Mouse (Mus musculus): ENCODE measurements at regions not wholly inside any gene's neighbourhood (a gene's known extent, or its start where the extent isn't known, plus 50 kb on each side); places are given as distances from the start of the nearest gene placed in this dataset.

DNA sequence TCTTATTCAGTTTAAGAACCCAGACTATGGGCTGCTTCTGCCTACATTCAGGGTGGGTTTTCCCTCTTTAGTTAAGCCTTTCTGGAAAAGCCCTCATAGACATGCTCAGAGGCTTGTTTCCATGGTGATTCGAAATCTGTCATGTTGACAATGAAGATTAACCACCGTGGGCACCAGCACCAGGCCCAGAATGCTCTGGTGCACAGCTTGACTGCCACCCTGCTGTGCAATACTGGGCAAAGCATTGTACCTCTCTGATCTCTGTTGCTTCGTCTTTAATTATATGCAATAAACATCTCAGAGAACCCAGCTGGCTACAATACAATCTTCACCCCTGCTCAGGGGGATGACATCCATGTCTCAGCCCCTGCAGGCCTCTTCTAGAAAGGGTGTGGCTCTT lies 96.4 kb downstream of the Chst1 start:
- H3K4me1 ChIP-seq (replicated peaks; ENCODE audit: control insufficient read depth, insufficient read depth, low read length): no peaks in the 10 kb centered on the region
- H3K27ac ChIP-seq (ENCODE audit: low read depth, low read length): no peak overlapping the region
- 45% methylated on average over 3 of the region's 3 CpGs for WGBS
- H3K4me2 ChIP-seq (replicated peaks; ENCODE audit: low read depth): no peak overlapping the region
- H3K36me3 ChIP-seq (ENCODE audit: control insufficient read depth, insufficient read depth): no peaks in the 10 kb centered on the region
- H3K27me3 ChIP-seq (replicated peaks; ENCODE audit: control insufficient read depth, insufficient read depth, low read length): no peaks in the 10 kb centered on the region
- no peak for ATAC-seq
- H3K9ac ChIP-seq (ENCODE audit: low read depth, low read length): no peak overlapping the region
- TF ChIP-seq CTCF (IDR thresholded peaks at IDR 0.05; ENCODE audit: low read depth): no peak
- no peaks in the 10 kb centered on the region for H3K9me3 ChIP-seq (ENCODE audit: control insufficient read depth)
- H3K4me3 ChIP-seq (ENCODE audit: low read depth, low read length): no peak overlapping the region

- Histone ChIP-seq H3K9me3 (ENCODE audit: control insufficient read depth) (no peaks in the 10 kb centered on the region), H3K4me3 (ENCODE audit: low read depth, low read length) (no peak overlapping the region), H3K27me3 (replicated peaks; ENCODE audit: control insufficient read depth, insufficient read depth, low read length) (no peaks in the 10 kb centered on the region), H3K27ac (ENCODE audit: low read depth, low read length) (no peak overlapping the region), H3K9ac (ENCODE audit: low read depth, low read length) (no peak overlapping the region), H3K4me1 (replicated peaks; ENCODE audit: control insufficient read depth, insufficient read depth, low read length) (no peaks in the 10 kb centered on the region), H3K4me2 (replicated peaks; ENCODE audit: low read depth) (no peak overlapping the region), H3K36me3 (ENCODE audit: control insufficient read depth, insufficient read depth) (no peaks in the 10 kb centered on the region)
- ATAC-seq: no peak
- no peak for TF ChIP-seq CTCF (IDR thresholded peaks at IDR 0.05; ENCODE audit: low read depth)
- 82% methylated on average over 5 of the region's 5 CpGs for WGBS
These were observed 98.2 kb downstream of the Chst1 start for GRCm38 (mm10) chr2:92697721-92698120.

DNA sequence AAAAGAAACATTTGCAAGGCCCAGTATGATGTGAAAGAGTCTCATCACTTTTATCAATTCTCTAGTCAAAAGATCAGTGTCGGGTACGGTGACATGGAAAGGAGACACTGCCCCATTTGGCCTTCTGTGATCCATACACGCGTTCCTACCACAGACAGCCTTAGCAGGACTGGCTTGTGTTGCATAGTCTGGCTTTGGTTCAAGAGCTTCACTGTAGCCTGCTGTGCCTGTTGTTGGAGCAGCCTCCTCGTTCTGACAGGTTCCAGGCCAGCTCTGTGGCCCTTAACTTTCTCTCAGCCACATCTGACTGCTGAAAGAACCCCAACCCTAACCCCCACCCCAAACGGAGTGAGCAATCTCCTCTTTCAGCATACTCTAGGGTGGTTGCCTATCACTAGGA lies 99.9 kb downstream of the Chst1 start:
- no peak for TF ChIP-seq CTCF (IDR thresholded peaks at IDR 0.05; ENCODE audit: low read depth)
- H3K9ac ChIP-seq (ENCODE audit: low read depth, low read length): no peak overlapping the region
- H3K4me2 ChIP-seq (replicated peaks; ENCODE audit: low read depth): no peak overlapping the region
- H3K36me3 ChIP-seq (ENCODE audit: control insufficient read depth, insufficient read depth): no peaks in the 10 kb centered on the region
- 71% methylated on average over 6 of the region's 6 CpGs for WGBS
- no peaks in the 10 kb centered on the region for H3K27me3 ChIP-seq (replicated peaks; ENCODE audit: control insufficient read depth, insufficient read depth, low read length)
- H3K27ac ChIP-seq (ENCODE audit: low read depth, low read length): no peak overlapping the region
- no peak for ATAC-seq
- no peaks in the 10 kb centered on the region for H3K4me1 ChIP-seq (replicated peaks; ENCODE audit: control insufficient read depth, insufficient read depth, low read length)
- no peaks in the 10 kb centered on the region for H3K9me3 ChIP-seq (ENCODE audit: control insufficient read depth)
- H3K4me3 ChIP-seq (ENCODE audit: low read depth, low read length): no peak overlapping the region

- H3K36me3 ChIP-seq (ENCODE audit: control insufficient read depth, insufficient read depth): no peaks in the 10 kb centered on the region
- ATAC-seq: no peak
- WGBS: 62% methylated on average over 3 of the region's 3 CpGs
- H3K27me3 ChIP-seq (replicated peaks; ENCODE audit: control insufficient read depth, insufficient read depth, low read length): no peaks in the 10 kb centered on the region
- TF ChIP-seq CTCF (IDR thresholded peaks at IDR 0.05; ENCODE audit: low read depth): no peak
- H3K27ac ChIP-seq (ENCODE audit: low read depth, low read length): no peak overlapping the region
- no peak overlapping the region for H3K4me2 ChIP-seq (replicated peaks; ENCODE audit: low read depth)
- H3K4me3 ChIP-seq (ENCODE audit: low read depth, low read length): no peak overlapping the region
- H3K9ac ChIP-seq (ENCODE audit: low read depth, low read length): no peak overlapping the region
- no peaks in the 10 kb centered on the region for H3K9me3 ChIP-seq (ENCODE audit: control insufficient read depth)
- H3K4me1 ChIP-seq (replicated peaks; ENCODE audit: control insufficient read depth, insufficient read depth, low read length): no peaks in the 10 kb centered on the region
These were observed 104.5 kb downstream of the Chst1 start for GRCm38 (mm10) chr2:92704035-92704434.

DNA sequence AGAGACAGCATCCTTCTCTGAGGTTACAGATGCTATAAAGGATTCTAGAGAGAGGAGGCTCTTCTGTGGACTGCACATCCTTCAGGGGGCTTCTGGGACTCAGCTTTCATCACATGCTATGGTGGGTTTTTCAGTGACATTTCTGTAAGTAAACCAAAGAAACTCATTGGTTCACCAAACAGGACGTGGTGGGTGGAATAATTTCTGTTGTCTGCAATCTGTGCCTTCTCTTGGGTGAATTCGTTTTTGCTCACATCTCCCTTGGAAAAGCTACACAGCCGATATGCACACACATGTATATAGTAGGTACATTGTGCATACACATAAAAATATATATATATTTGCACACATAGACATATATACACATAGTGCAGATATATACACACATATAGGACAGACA lies 110.2 kb downstream of the Chst1 start:
- Histone ChIP-seq H3K9me3 (ENCODE audit: control insufficient read depth) (no peaks in the 10 kb centered on the region), H3K4me2 (replicated peaks; ENCODE audit: low read depth) (no peak overlapping the region), H3K27ac (ENCODE audit: low read depth, low read length) (no peak overlapping the region), H3K9ac (ENCODE audit: low read depth, low read length) (no peak overlapping the region), H3K4me1 (replicated peaks; ENCODE audit: control insufficient read depth, insufficient read depth, low read length) (no peaks in the 10 kb centered on the region), H3K27me3 (replicated peaks; ENCODE audit: control insufficient read depth, insufficient read depth, low read length) (no peaks in the 10 kb centered on the region), H3K36me3 (ENCODE audit: control insufficient read depth, insufficient read depth) (no peaks in the 10 kb centered on the region), H3K4me3 (ENCODE audit: low read depth, low read length) (no peak overlapping the region)
- 82% methylated on average over 3 of the region's 3 CpGs for WGBS
- no peak for TF ChIP-seq CTCF (IDR thresholded peaks at IDR 0.05; ENCODE audit: low read depth)
- ATAC-seq: no peak

DNA sequence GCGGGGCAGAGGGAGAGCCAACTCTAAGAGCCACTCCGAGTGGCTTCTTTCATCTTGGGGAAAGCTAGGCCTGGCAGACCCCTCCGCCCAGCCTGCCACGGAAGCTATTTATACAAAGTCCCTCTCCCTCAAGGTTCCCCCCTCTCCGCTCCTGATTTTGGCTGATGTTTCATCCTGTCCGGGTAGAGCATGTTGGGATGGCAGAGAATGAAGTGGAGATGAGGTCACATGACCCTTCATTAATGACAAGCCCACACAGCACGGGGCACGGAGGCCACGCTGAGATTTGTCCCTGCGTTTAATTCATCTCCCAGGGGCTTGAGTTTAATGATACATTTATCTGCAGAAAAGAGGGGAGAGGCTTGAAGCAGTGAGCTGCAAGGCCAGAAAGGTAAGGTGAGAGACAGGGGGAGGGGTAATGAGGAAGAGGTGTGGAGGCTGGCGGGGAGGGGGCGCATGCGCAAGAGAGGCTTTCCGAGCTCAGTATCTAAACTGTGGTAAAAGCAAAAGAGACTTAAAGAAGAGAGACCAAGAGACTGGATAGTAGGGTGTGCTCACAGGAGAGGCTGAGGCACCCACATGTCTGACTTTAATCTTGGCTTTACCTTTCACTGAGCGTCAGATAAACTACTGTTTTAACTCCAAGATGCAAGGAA lies 111.7 kb downstream of the Chst1 start:
- no peaks in the 10 kb centered on the region for H3K9me3 ChIP-seq (ENCODE audit: control insufficient read depth)
- no peaks in the 10 kb centered on the region for H3K36me3 ChIP-seq (ENCODE audit: control insufficient read depth, insufficient read depth)
- 31% methylated on average over 15 of the region's 15 CpGs for WGBS
- no peak for TF ChIP-seq CTCF (IDR thresholded peaks at IDR 0.05; ENCODE audit: low read depth)
- no peaks in the 10 kb centered on the region for H3K4me1 ChIP-seq (replicated peaks; ENCODE audit: control insufficient read depth, insufficient read depth, low read length)
- no peak overlapping the region for H3K9ac ChIP-seq (ENCODE audit: low read depth, low read length)
- H3K4me2 ChIP-seq (replicated peaks; ENCODE audit: low read depth): 0 out of 2 replicates have a peak overlapping the region, but pooled peaks have one; percentile 4
- no peaks in the 10 kb centered on the region for H3K27me3 ChIP-seq (replicated peaks; ENCODE audit: control insufficient read depth, insufficient read depth, low read length)
- H3K4me3 ChIP-seq (ENCODE audit: low read depth, low read length): no peak overlapping the region
- H3K27ac ChIP-seq (ENCODE audit: low read depth, low read length): no peak overlapping the region
- no peak for ATAC-seq

Measured in intestine, postnatal 0 days (tissue).